Comparison of ENCODE assay signal across 10 mouse cellular contexts in the genomic region with DNA sequence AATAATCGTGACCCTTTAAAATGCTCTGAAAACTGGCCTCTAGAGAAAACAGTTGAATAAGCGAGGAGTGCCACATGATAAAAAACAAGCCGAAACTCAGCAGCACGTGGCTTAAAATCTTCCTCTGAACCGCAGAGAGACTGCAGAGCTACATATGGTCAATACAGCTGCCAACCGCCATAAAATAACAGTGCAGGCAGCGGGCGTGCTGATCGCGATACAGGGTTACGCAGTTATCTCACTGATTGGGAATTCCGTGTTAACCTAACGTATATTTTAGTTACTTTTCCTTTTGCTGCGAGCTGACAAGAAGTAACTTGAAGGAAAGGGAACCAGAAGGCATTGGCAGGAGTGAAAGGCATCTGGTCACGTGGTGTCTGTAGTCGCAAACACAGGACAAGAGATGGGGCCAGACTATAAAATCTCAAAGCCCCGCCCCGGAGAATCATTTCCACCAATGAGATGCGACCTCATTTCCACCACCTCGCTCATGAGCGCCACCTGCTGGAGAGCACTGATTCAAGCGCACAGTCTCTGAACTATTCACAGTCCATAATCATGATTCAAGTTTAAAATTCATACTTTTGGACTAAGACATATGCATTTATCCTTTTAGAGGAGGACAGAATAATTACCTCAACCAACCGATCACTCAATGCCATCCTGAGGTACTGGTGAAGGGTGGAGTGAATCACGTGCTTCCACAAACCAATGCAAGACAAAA.
DNase-seq lines count a peak whose midpoint lies in the region; ATAC-seq and TF ChIP-seq lines count a peak whose summit lies in the region.
"Had no signal": no experiment of that assay in that cellular context is flagged by ENCODE, and none has a peak within 500 bp of the region (broad histone marks: within the 10 kb centered on the region; RNA-seq: fewer than 3 reads in every experiment).

No protein-coding gene starts in this region.

- no peaks in the 10 kb centered on the region for H3K36me3 ChIP-seq in hindbrain, postnatal 0 days (ENCODE audit: insufficient read depth, low read length)
- H3K36me3 ChIP-seq in hindbrain, embryonic 16.5 days (ENCODE audit: control insufficient read depth, insufficient read depth, low read length) = no peaks in the 10 kb centered on the region
- H3K36me3 ChIP-seq: hindbrain, embryonic 15.5 days had no signal

- no peak for ATAC-seq in hindbrain, postnatal 0 days
- no peak for ATAC-seq in hindbrain, embryonic 16.5 days

- H3K4me1 ChIP-seq in hindbrain, postnatal 0 days (ENCODE audit: insufficient read depth, low read length) = no peaks in the 10 kb centered on the region
- no peaks in the 10 kb centered on the region for H3K4me1 ChIP-seq in hindbrain, embryonic 16.5 days (ENCODE audit: control insufficient read depth, insufficient read depth, low read depth, low read length)
- H3K4me1 ChIP-seq: megakaryocyte, embryonic 14.5 days had no signal

- H3K9me3 ChIP-seq in hindbrain, postnatal 0 days (ENCODE audit: low read length) = no peaks in the 10 kb centered on the region
- no peaks in the 10 kb centered on the region for H3K9me3 ChIP-seq in hindbrain, embryonic 16.5 days (ENCODE audit: control insufficient read depth, low read length)
- H3K9me3 ChIP-seq: hindbrain, embryonic 15.5 days; megakaryocyte, embryonic 14.5 days had no signal

- no peaks in the 10 kb centered on the region for H3K27me3 ChIP-seq in hindbrain, postnatal 0 days (ENCODE audit: insufficient read depth, low read length)
- H3K27me3 ChIP-seq in hindbrain, embryonic 16.5 days (replicated peaks; ENCODE audit: control insufficient read depth, insufficient read depth, low read length) = no peaks in the 10 kb centered on the region
- H3K27me3 ChIP-seq: hindbrain, embryonic 15.5 days; megakaryocyte, embryonic 14.5 days had no signal

- no peak overlapping the region for H3K4me3 ChIP-seq in hindbrain, postnatal 0 days (ENCODE audit: low read length)
- H3K4me3 ChIP-seq in hindbrain, embryonic 16.5 days (ENCODE audit: low read length) = no peak overlapping the region
- H3K4me3 ChIP-seq: hindbrain, embryonic 15.5 days; megakaryocyte, embryonic 14.5 days had no signal

- no peak overlapping the region for H3K4me2 ChIP-seq in hindbrain, postnatal 0 days (ENCODE audit: low read depth, low read length)
- H3K4me2 ChIP-seq in hindbrain, embryonic 16.5 days (ENCODE audit: low read length) = no peak overlapping the region
- H3K4me2 ChIP-seq: hindbrain, embryonic 15.5 days had no signal

- TF ChIP-seq CTCF in hindbrain, postnatal 0 days (IDR thresholded peaks at IDR 0.05; ENCODE audit: low read depth) = peak; percentile 54

- 91% methylated on average over 24 of the region's 24 CpGs for WGBS in hindbrain, postnatal 0 days
- 90% methylated on average over 24 of the region's 24 CpGs for WGBS in hindbrain, embryonic 16.5 days

- no peak for DNase-seq in hindbrain, postnatal 0 days (ENCODE audit: low spot score)
- DNase-seq in CD4-positive helper T cell, adult 2 months (ENCODE audit: low read depth, low spot score) = peak; percentile 38
- peak; percentile 87 for DNase-seq in R1 (ENCODE audit: low read depth, low spot score)
- DNase-seq in frontal cortex, postnatal 36 days (ENCODE audit: low spot score in 2 of 2) = peak; percentile 55 to 62
- peak; percentile 64 for DNase-seq in right cerebral cortex, postnatal 14 days
- no peak for DNase-seq in embryo, embryonic 11 days
- no peak for DNase-seq in gastrocnemius, adult 8-10 months (ENCODE audit: low spot score in 2 of 2)

- no peak overlapping the region for H3K27ac ChIP-seq in hindbrain, postnatal 0 days
- H3K27ac ChIP-seq in hindbrain, embryonic 16.5 days (ENCODE audit: low read depth, low read length) = no peak overlapping the region
- H3K27ac ChIP-seq: hindbrain, embryonic 15.5 days had no signal

- no peak overlapping the region for H3K9ac ChIP-seq in hindbrain, postnatal 0 days (replicated peaks; ENCODE audit: low read length)
- H3K9ac ChIP-seq in hindbrain, embryonic 16.5 days (ENCODE audit: low read depth, low read length) = no peak overlapping the region
- H3K9ac ChIP-seq: hindbrain, embryonic 15.5 days had no signal

Comparison
In these comparisons a context has a peak if more than half of its experiments do, and no peak if none do; other contexts are left out.
1. DNase-seq: peak in CD4-positive helper T cell, adult 2 months (single experiment), R1 (single experiment), frontal cortex, postnatal 36 days (2 of 2) and right cerebral cortex, postnatal 14 days (single experiment); none in hindbrain, postnatal 0 days (single experiment), embryo, embryonic 11 days (single experiment) and gastrocnemius, adult 8-10 months (0 of 2).